Mouse (Mus musculus) myocyte (in vitro differentiated cells): ENCODE data around the gene Rbp1. TPM values are rescaled to one million over a fixed set of nuclear protein-coding genes. Genes with fewer than 3 reads are reported as not detected.

ENCODE experiments used
- H3K27me3 ChIP-seq: one replicate; pipeline ENCODE4 v1.6.1; 2011; ENCODE audit not compliant: control insufficient read depth, insufficient read depth, insufficient read length
- H3K36me3 ChIP-seq: one replicate; pipeline ENCODE4 v1.6.1; 2011; ENCODE audit not compliant: control insufficient read depth, insufficient read depth
- H3K4me2 ChIP-seq: one replicate; pipeline ENCODE4 v1.6.1; 2011; ENCODE audit warnings: low read depth, control low read depth
- H3K4me3 ChIP-seq: one replicate; pipeline ENCODE4 v1.5.1; 2011; ENCODE audit warnings: mild to moderate bottlenecking, control low read depth, moderate library complexity
- H3K79me2 ChIP-seq: one replicate; pipeline ENCODE4 v1.6.1; 2011; ENCODE audit not compliant: control insufficient read depth, insufficient read depth
- H3ac ChIP-seq: one replicate; pipeline ENCODE4 v1.6.1; 2011; ENCODE audit not compliant: control insufficient read depth, insufficient read length
- CEBPB ChIP-seq: IDR thresholded peaks from 2 replicates; pipeline ENCODE4 v1.6.1; 2011; ENCODE audit warnings: mild to moderate bottlenecking, moderate library complexity; ENCODE audit not compliant: poor library complexity, insufficient read depth, severe bottlenecking
- E2F4 ChIP-seq: IDR thresholded peaks from one replicate; pipeline ENCODE4 v1.6.1; 2011; ENCODE audit warnings: mild to moderate bottlenecking, control low read depth, moderate library complexity; ENCODE audit not compliant: insufficient read depth
- MAX ChIP-seq: IDR thresholded peaks from one replicate; pipeline ENCODE4 v1.6.1; 2011; ENCODE audit warnings: low read depth, mild to moderate bottlenecking, control low read depth
- MYOD1 ChIP-seq, 3 experiments: IDR thresholded peaks; one replicate each; pipeline ENCODE4 v1.6.1; 2011; ENCODE audit warnings: control low read depth in 2 of 3, low read depth in 2 of 3, mild to moderate bottlenecking in 2 of 3, moderate library complexity in 1 of 3; ENCODE audit not compliant: insufficient read length in 2 of 3, control insufficient read depth in 1 of 3
- MYOG ChIP-seq, 3 experiments: IDR thresholded peaks; one replicate each; pipeline ENCODE4 v1.6.1; 2011; ENCODE audit warnings: control low read depth in 2 of 3, low read depth in 2 of 3, mild to moderate bottlenecking in 2 of 3; ENCODE audit not compliant: insufficient read length in 2 of 3, control insufficient read depth in 1 of 3, insufficient read depth in 1 of 3
- POLR2A ChIP-seq: IDR thresholded peaks from one replicate; pipeline ENCODE4 v1.6.1; 2011; ENCODE audit warnings: low read depth, mild to moderate bottlenecking, control low read depth, moderate library complexity; ENCODE audit not compliant: insufficient read length
- POLR2AphosphoS2 ChIP-seq: IDR thresholded peaks from one replicate; pipeline ENCODE4 v1.6.1; 2011; ENCODE audit warnings: low read depth, control low read depth; ENCODE audit not compliant: insufficient read length
- REST ChIP-seq: IDR thresholded peaks from one replicate; pipeline ENCODE4 v1.6.1; 2011; ENCODE audit warnings: mild to moderate bottlenecking, control low read depth, moderate library complexity; ENCODE audit not compliant: insufficient read depth, insufficient read length
- SRF ChIP-seq: IDR thresholded peaks from one replicate; pipeline ENCODE4 v1.6.1; 2011; ENCODE audit warnings: low read depth; ENCODE audit not compliant: control insufficient read depth, insufficient read length
- TCF12 ChIP-seq: IDR thresholded peaks from one replicate; pipeline ENCODE4 v1.6.1; 2011; ENCODE audit warnings: mild to moderate bottlenecking, control low read depth; ENCODE audit not compliant: poor library complexity, insufficient read depth, severe bottlenecking
- TCF3 ChIP-seq: IDR thresholded peaks from one replicate; pipeline ENCODE4 v1.6.1; 2011; ENCODE audit warnings: low read depth, control low read depth; ENCODE audit not compliant: insufficient read length
- USF1 ChIP-seq: IDR thresholded peaks from one replicate; pipeline ENCODE4 v1.6.1; 2011; ENCODE audit warnings: low read depth, mild to moderate bottlenecking, control low read depth, moderate library complexity
- polyA plus RNA-seq: library from polyadenylated mRNA; unstranded; fragments of >200 nt; fragmentation: generic; extraction: Trizol; gene quantifications from one replicate; pipeline ENCODE4 v1.2.1, GENCODE M21; 2012; ENCODE audit warnings: missing spikeins

Gene Rbp1
- polyA plus RNA-seq, 1 experiment: 4.4 TPM

- Histone ChIP-seq H3ac (no peak overlapping the region), H3K36me3 (no peaks in the 10 kb centered on the region), H3K4me3 (no peak overlapping the region), H3K4me2 (peak overlapping the region; percentile 36), H3K27me3 (no peaks in the 10 kb centered on the region), H3K79me2 (no peaks in the 10 kb centered on the region)
- no peak for TF ChIP-seq POLR2AphosphoS2
- no peak for TF ChIP-seq POLR2A
- no peak for TF ChIP-seq TCF3
- no peak for TF ChIP-seq CEBPB
- TF ChIP-seq E2F4: no peak
- TF ChIP-seq MYOG (IDR thresholded peaks at IDR 0.05; ENCODE audit: control insufficient read depth in 1 of 3, insufficient read depth in 1 of 3, insufficient read length in 2 of 3, low read depth in 2 of 3): no peak
- no peak for TF ChIP-seq MAX
- no peak for TF ChIP-seq USF1
- no peak for TF ChIP-seq MYOD1 (IDR thresholded peaks at IDR 0.05; ENCODE audit: control insufficient read depth in 1 of 3, insufficient read length in 2 of 3, low read depth in 2 of 3)
- no peak for TF ChIP-seq REST
- TF ChIP-seq SRF: no peak
- TF ChIP-seq TCF12: no peak
Measured at GRCm38 (mm10) chr9:98433956-98434588, 11.3 kb downstream of the Rbp1 start.

- TF ChIP-seq POLR2A: no peak
- no peak for TF ChIP-seq POLR2AphosphoS2
- no peak for TF ChIP-seq REST
- no peak for TF ChIP-seq MAX
- no peak for TF ChIP-seq E2F4
- TF ChIP-seq MYOD1 (IDR thresholded peaks at IDR 0.05; ENCODE audit: control insufficient read depth in 1 of 3, insufficient read length in 2 of 3, low read depth in 2 of 3): no peak
- no peak for TF ChIP-seq SRF
- no peak for TF ChIP-seq USF1
- no peak for TF ChIP-seq TCF12
- no peak for TF ChIP-seq MYOG (IDR thresholded peaks at IDR 0.05; ENCODE audit: control insufficient read depth in 1 of 3, insufficient read depth in 1 of 3, insufficient read length in 2 of 3, low read depth in 2 of 3)
- TF ChIP-seq TCF3: no peak
- TF ChIP-seq CEBPB: no peak
Measured at GRCm38 (mm10) chr9:98437819-98438218, 15.1 kb downstream of the Rbp1 start.

GRCm38 (mm10) chr9:98439091-98439490, 16.3 kb downstream of the Rbp1 start:
- H3K36me3 ChIP-seq: no peaks in the 10 kb centered on the region
- no peak for TF ChIP-seq SRF
- H3K79me2 ChIP-seq: no peaks in the 10 kb centered on the region
- H3K27me3 ChIP-seq: no peaks in the 10 kb centered on the region
- H3K4me2 ChIP-seq: no peak overlapping the region
- H3ac ChIP-seq: no peak overlapping the region
- no peak overlapping the region for H3K4me3 ChIP-seq

More at GRCm38 (mm10) chr9:98437819-98438218, 15.1 kb downstream of the Rbp1 start:
- H3K4me3 ChIP-seq: no peak overlapping the region
- no peaks in the 10 kb centered on the region for H3K79me2 ChIP-seq
- no peaks in the 10 kb centered on the region for H3K27me3 ChIP-seq
- H3K4me2 ChIP-seq: no peak overlapping the region
- H3ac ChIP-seq: no peak overlapping the region
- H3K36me3 ChIP-seq: no peaks in the 10 kb centered on the region

- H3K27me3 ChIP-seq: no peaks in the 10 kb centered on the region
- H3K79me2 ChIP-seq: no peaks in the 10 kb centered on the region
- H3K36me3 ChIP-seq: no peaks in the 10 kb centered on the region
- no peak overlapping the region for H3K4me3 ChIP-seq
- TF ChIP-seq CEBPB: no peak
- TF ChIP-seq USF1: no peak
- TF ChIP-seq TCF12: no peak
- TF ChIP-seq REST: no peak
- TF ChIP-seq POLR2AphosphoS2: no peak
- no peak for TF ChIP-seq SRF
- no peak for TF ChIP-seq E2F4
- TF ChIP-seq POLR2A: no peak
- TF ChIP-seq TCF3: no peak
- no peak for TF ChIP-seq MYOD1 (IDR thresholded peaks at IDR 0.05; ENCODE audit: control insufficient read depth in 1 of 3, insufficient read length in 2 of 3, low read depth in 2 of 3)
- H3K4me2 ChIP-seq: no peak overlapping the region
- H3ac ChIP-seq: no peak overlapping the region
Measured at GRCm38 (mm10) chr9:98442638-98443037, 19.9 kb downstream of the Rbp1 start.

GRCm38 (mm10) chr9:98445359-98446149, 22.8 kb downstream of the Rbp1 start:
- H3K79me2 ChIP-seq: no peaks in the 10 kb centered on the region
- no peak overlapping the region for H3ac ChIP-seq
- H3K27me3 ChIP-seq: no peaks in the 10 kb centered on the region
- H3K4me2 ChIP-seq: no peak overlapping the region
- no peaks in the 10 kb centered on the region for H3K36me3 ChIP-seq
- TF ChIP-seq SRF (no peak), MYOG (IDR thresholded peaks at IDR 0.05; ENCODE audit: control insufficient read depth in 1 of 3, insufficient read depth in 1 of 3, insufficient read length in 2 of 3, low read depth in 2 of 3) (no peak), MAX (no peak), E2F4 (no peak), POLR2AphosphoS2 (no peak), USF1 (no peak), REST (no peak), CEBPB (no peak), POLR2A (no peak), MYOD1 (IDR thresholded peaks at IDR 0.05; ENCODE audit: control insufficient read depth in 1 of 3, insufficient read length in 2 of 3, low read depth in 2 of 3) (no peak), TCF3 (no peak), TCF12 (no peak)
- no peak overlapping the region for H3K4me3 ChIP-seq
